Mouse (Mus musculus): Measurements from ENCODE around the gene Dnm1. TPM values are rescaled to one million over a fixed set of nuclear protein-coding genes. Genes with fewer than 3 reads are reported as not detected.
A peak's percentile ranks its signal among the peaks of the same experiment; 100 is the strongest.

The Dnm1 gene
- polyA plus RNA-seq, 1 experiment: 1,410 TPM

DNA sequence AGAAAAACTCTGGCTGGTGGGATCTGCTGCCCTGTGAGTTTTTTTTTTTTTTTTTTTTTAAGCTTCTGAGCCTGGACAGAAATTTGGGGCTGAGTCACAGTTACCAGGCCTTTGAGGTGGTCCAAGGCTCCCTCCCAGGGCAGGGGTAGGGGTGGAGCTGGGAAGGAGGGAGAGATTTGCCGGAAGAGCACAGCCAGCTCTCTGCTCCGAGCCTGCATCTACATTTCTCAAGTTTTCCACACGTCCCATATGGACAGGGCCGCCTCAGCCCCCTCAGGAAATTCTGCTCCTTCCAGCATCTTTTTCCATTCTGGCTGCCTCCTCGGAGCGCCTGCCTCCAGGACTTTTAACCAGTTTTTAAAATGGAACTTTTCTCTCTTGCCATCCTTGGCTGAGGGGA is 23.6 kb downstream of the Dnm1 start:
- TF ChIP-seq CTCF (IDR thresholded peaks at IDR 0.05; ENCODE audit: borderline replicate concordance, insufficient read depth, low read depth, low read length): no peak
- no peak for TF ChIP-seq POLR2A (IDR thresholded peaks at IDR 0.05; ENCODE audit: borderline replicate concordance, insufficient read depth, low read length)
- peak overlapping the region; percentile 70; the same call in 1 of the 2 replicates for H3K27ac ChIP-seq (ENCODE audit: insufficient read depth, low read length)
- H3K4me3 ChIP-seq (replicated peaks; ENCODE audit: insufficient read depth, low read depth, low read length): no peak overlapping the region
- no peaks in the 10 kb centered on the region for H3K27me3 ChIP-seq (ENCODE audit: control insufficient read depth, insufficient read depth, low read length)
- no peak for DNase-seq
- H3K4me1 ChIP-seq (ENCODE audit: control insufficient read depth, insufficient read depth, low read length): peaks cover 42% of the 10 kb centered on the region
- WGBS: 47% methylated on average over 6 of the region's 6 CpGs

DNA sequence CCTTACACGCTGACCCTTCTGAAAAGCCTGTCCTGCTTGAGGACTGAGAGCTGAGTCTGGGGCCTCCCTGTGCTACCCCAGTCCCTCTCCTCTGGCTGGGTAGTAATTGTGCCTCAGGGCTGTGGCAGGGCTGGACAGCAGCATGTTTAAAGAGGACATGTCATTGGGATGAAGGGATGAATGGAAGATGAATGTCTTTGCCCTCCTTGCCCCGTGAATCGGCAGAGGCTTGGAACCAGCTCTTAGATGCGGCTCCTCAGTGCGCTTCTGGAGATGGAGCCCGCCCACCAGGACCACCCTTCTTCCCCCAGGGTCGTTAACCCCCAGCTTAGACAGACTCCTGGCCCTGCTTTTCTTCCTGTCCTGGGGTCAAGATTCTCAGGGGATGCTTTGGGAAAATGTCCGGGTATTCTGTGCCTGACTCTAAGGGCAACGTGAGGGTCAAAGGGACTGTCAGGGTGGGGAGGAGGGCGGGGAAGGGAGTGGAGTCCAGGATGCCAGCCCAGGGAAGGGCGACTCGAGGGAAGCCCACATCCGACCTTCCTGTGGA is 24.2 kb downstream of the Dnm1 start:
- peaks cover 42% of the 10 kb centered on the region for H3K4me1 ChIP-seq (ENCODE audit: control insufficient read depth, insufficient read depth, low read length)
- no peak overlapping the region for H3K4me3 ChIP-seq (replicated peaks; ENCODE audit: insufficient read depth, low read depth, low read length)
- peak overlapping the region; percentile 70 for H3K27ac ChIP-seq (ENCODE audit: insufficient read depth, low read length)
- no peak for DNase-seq
- WGBS: 47% methylated on average over 13 of the region's 13 CpGs
- H3K27me3 ChIP-seq (ENCODE audit: control insufficient read depth, insufficient read depth, low read length): no peaks in the 10 kb centered on the region
- TF ChIP-seq CTCF (IDR thresholded peaks at IDR 0.05; ENCODE audit: borderline replicate concordance, insufficient read depth, low read depth, low read length) (no peak), POLR2A (IDR thresholded peaks at IDR 0.05; ENCODE audit: borderline replicate concordance, insufficient read depth, low read length) (no peak)

DNA sequence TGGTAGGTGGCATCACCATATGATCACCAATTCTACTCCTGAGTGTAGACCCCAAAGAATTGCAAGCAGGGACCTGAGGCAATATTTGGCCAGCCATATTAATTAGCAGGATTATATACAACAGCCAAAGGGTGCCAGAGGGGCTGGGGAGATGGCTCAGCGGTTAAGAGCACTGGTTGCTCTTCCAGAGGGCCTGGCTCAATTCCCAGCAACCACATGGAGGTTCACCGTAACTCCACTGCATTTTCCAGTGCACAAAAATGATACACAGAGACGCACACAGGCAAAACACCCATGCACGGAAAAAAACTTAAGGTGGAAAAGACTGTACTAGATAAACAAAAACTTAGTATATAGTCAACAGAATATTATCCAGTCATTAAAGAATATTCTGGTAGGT is 25.9 kb downstream of the Dnm1 start:
- WGBS: 7% methylated on average over 4 of the region's 4 CpGs
- H3K4me3 ChIP-seq (replicated peaks; ENCODE audit: insufficient read depth, low read depth, low read length): no peak overlapping the region
- peaks cover 36% of the 10 kb centered on the region for H3K4me1 ChIP-seq (ENCODE audit: control insufficient read depth, insufficient read depth, low read length)
- peak in 1 of 2 experiments; percentile 53 for DNase-seq
- H3K27me3 ChIP-seq (ENCODE audit: control insufficient read depth, insufficient read depth, low read length): no peaks in the 10 kb centered on the region
- peak overlapping the region; percentile 10; the same call in 1 of the 2 replicates for H3K27ac ChIP-seq (ENCODE audit: insufficient read depth, low read length)
- TF ChIP-seq CTCF (IDR thresholded peaks at IDR 0.05; ENCODE audit: borderline replicate concordance, insufficient read depth, low read depth, low read length) (no peak), POLR2A (IDR thresholded peaks at IDR 0.05; ENCODE audit: borderline replicate concordance, insufficient read depth, low read length) (no peak)

DNA sequence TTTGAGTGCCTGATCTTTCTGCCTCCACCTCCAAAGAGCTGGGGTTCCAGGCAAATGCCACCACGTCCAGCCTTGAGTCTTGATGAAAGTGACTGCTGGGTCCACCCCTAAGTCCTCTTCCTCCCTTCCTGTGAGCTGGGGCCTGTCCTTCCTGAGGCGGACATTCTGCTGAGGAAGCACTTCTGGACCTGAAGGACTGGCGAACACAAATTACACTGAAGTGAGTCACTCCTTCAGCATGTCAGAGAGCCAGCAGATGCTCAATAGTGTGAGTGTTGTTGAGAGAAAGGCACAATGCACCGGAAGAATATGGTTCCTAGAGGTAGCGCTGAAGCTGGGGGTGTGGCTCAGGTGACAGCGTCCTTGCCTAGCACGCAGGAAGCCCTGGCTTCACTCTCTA is 27.8 kb downstream of the Dnm1 start:
- Histone ChIP-seq H3K27ac (ENCODE audit: insufficient read depth, low read length) (no peak overlapping the region), H3K4me1 (ENCODE audit: control insufficient read depth, insufficient read depth, low read length) (peaks cover 29% of the 10 kb centered on the region), H3K4me3 (replicated peaks; ENCODE audit: insufficient read depth, low read depth, low read length) (no peak overlapping the region), H3K27me3 (ENCODE audit: control insufficient read depth, insufficient read depth, low read length) (no peaks in the 10 kb centered on the region)
- 46% methylated on average over 7 of the region's 7 CpGs for whole genome bisulfite sequencing
- no peak for DNase-seq
- TF ChIP-seq CTCF (IDR thresholded peaks at IDR 0.05; ENCODE audit: borderline replicate concordance, insufficient read depth, low read depth, low read length) (no peak), POLR2A (IDR thresholded peaks at IDR 0.05; ENCODE audit: borderline replicate concordance, insufficient read depth, low read length) (no peak)

DNA sequence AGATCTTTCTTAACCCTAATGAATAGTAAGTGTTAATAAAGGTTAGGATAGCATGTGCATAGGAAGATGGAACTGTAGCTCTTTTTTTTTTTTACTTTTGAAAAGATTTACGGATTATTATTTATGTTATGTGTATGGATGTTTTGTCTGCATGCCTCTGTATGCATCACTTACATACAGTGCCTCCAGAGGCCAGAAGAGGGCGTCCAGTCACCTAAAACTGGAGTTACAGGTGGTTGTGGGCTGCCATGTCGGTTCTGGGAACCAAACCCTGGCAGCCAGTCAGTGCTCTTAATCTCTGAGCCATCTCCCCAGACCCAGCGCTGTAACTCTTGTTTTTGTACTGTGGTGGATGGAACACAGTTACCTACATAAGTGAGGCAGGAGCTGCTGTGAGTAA is 28.8 kb downstream of the Dnm1 start:
- H3K4me3 ChIP-seq (replicated peaks; ENCODE audit: insufficient read depth, low read depth, low read length): no peak overlapping the region
- no peak for DNase-seq
- no peak overlapping the region for H3K27ac ChIP-seq (ENCODE audit: insufficient read depth, low read length)
- no peaks in the 10 kb centered on the region for H3K27me3 ChIP-seq (ENCODE audit: control insufficient read depth, insufficient read depth, low read length)
- TF ChIP-seq CTCF (IDR thresholded peaks at IDR 0.05; ENCODE audit: borderline replicate concordance, insufficient read depth, low read depth, low read length) (peak; percentile 36; the same call in 1 of the 2 replicates), POLR2A (IDR thresholded peaks at IDR 0.05; ENCODE audit: borderline replicate concordance, insufficient read depth, low read length) (no peak)
- peaks cover 33% of the 10 kb centered on the region for H3K4me1 ChIP-seq (ENCODE audit: control insufficient read depth, insufficient read depth, low read length)
- 50% methylated on average over 4 of the region's 4 CpGs for WGBS

DNA sequence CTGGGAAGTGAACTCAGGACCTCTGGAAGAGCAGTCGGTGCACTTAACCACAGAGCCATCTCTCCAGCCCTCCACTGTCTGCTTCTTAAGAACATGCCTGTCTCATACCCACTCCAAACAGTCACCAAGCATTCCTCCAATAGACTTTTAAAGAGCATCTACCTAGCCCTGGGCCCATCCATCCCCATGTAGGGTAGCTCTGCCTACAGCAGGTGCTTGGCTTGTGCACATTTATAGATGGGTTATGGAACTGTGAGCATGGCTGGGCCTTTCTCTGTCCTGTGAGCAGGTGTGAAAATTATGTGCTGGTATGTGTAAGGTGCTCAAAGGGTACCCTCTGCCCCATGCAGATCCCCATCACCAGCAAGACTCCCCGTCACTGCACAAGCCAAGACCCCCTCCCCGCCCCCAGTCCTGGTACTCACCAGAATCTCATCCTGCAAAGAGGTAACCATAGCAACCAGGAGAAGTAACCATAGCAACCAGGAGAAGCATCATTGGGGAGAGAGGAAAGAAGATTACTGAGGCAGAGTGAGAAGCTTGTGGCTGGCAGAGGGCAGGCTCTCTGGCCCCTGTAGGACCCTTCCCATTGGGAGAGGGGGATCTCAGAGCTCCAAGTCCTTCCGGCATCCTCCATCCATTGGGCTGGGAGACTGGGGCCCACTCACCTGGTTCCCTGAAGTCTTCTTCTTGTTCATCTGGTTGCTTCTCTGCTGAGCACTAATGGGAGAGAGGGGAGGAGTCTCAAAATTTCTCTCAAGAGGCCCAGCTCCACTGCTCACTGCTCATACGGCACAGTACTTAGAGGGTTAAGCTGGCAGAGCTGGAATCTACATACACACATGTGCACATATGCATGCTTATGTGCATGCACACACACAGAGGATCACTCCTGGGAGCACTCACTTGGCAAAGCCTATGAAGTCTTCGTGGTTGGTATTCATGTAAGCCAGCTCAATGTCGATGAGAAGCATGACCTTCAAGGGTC is 30.1 kb downstream of the Dnm1 start:
- H3K27me3 ChIP-seq (ENCODE audit: control insufficient read depth, insufficient read depth, low read length): no peaks in the 10 kb centered on the region
- TF ChIP-seq POLR2A (IDR thresholded peaks at IDR 0.05; ENCODE audit: borderline replicate concordance, insufficient read depth, low read length): no peak
- TF ChIP-seq CTCF (IDR thresholded peaks at IDR 0.05; ENCODE audit: borderline replicate concordance, insufficient read depth, low read depth, low read length): no peak
- H3K4me3 ChIP-seq (replicated peaks; ENCODE audit: insufficient read depth, low read depth, low read length): no peak overlapping the region
- H3K27ac ChIP-seq (ENCODE audit: insufficient read depth, low read length): no peak overlapping the region
- DNase-seq: no peak
- 51% methylated on average over 7 of the region's 7 CpGs for WGBS
- H3K4me1 ChIP-seq (ENCODE audit: control insufficient read depth, insufficient read depth, low read length): peaks cover 29% of the 10 kb centered on the region

DNA sequence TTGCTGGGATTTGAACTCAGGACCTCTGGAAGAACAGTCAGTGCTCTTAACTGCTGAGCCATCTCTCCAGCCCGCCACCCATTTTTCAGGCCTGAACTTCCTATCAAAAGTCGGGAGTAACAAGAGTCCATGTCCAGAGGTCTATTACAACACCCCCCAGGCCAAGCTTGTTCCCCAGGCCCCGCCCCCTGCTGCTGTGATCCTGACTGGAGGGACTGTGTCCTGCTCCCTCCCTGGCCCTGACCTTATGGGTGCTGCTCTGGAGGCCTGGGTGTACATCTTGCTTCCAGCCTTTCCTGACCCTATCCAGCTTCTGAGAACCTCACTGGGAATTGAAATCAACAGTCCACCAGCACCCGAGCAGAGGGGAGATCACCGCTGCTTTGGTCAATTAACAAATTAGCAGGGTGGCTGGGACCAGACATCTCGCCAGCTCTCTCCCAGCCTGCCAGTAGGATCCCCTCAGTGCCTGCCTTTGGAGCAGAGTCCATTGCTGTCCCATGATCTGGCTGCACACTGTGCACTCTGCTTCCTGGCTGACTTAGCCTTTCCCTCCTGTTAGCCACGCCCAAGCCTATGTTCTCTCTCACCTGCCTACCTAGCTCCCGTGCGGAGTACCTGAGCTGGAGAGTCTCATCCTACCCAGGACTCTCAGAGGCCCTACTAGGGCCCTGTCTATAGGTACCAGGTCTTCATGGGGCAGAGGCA is 31.4 kb downstream of the Dnm1 start:
- TF ChIP-seq POLR2A (IDR thresholded peaks at IDR 0.05; ENCODE audit: borderline replicate concordance, insufficient read depth, low read length) (no peak), CTCF (IDR thresholded peaks at IDR 0.05; ENCODE audit: borderline replicate concordance, insufficient read depth, low read depth, low read length) (no peak)
- H3K27me3 ChIP-seq (ENCODE audit: control insufficient read depth, insufficient read depth, low read length): no peaks in the 10 kb centered on the region
- DNase-seq: no peak
- 51% methylated on average over 9 of the region's 9 CpGs for WGBS
- no peak overlapping the region for H3K4me3 ChIP-seq (replicated peaks; ENCODE audit: insufficient read depth, low read depth, low read length)
- no peak overlapping the region for H3K27ac ChIP-seq (ENCODE audit: insufficient read depth, low read length)
- H3K4me1 ChIP-seq (ENCODE audit: control insufficient read depth, insufficient read depth, low read length): peaks cover 33% of the 10 kb centered on the region

Data from cerebellum, adult 2 months (tissue).